Mouse (Mus musculus) lung, postnatal 36 days (tissue): ENCODE results near the gene Cdk15.

Experiments used
- DNase-seq: peaks from one replicate; pipeline ENCODE4 v3.0.0; 2022; ENCODE audit warnings: mixed read lengths

Cdk15 gene

DNA sequence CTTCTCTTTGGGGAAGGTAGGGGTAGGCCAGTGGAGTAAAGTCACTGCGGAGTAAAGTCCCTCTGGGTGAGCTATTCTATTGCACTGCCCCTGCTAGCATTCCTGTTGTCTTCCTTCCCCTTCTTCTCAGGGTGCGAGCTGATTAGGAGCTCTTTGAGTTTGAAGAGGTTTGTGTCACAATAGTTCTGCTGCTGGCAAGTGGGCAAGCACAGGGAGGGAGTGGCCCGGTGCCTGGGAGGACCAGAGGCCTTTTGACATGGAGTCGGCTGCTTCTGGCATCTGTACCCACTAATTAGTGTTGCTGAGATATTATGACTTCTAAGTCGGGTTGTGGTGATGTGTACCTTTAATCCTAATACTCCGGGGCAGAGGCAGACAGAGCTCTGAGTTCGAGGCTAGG is 124.8 kb downstream of the Cdk15 start:
- peak; percentile 58 for DNase-seq

DNA sequence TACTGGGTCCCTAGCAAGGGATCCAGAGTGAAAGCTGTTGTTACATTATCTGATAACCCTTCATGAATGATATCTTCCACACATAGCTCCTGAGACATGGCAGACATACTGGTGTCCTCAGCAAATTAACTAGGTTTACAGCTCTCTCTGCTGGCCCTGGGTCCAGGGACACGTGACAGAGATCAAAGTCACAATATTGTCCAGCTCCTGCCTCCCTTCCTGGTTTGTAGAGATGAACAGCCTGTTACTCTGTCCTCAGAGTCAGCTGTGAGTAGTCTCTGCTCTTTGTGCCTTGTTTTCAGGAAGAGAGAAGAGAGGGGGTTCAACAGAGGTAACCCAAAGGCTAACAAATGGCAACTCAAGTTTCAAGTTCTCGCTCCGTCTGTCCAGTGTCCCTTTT is 125.8 kb downstream of the Cdk15 start:
- DNase-seq = no peak

DNA sequence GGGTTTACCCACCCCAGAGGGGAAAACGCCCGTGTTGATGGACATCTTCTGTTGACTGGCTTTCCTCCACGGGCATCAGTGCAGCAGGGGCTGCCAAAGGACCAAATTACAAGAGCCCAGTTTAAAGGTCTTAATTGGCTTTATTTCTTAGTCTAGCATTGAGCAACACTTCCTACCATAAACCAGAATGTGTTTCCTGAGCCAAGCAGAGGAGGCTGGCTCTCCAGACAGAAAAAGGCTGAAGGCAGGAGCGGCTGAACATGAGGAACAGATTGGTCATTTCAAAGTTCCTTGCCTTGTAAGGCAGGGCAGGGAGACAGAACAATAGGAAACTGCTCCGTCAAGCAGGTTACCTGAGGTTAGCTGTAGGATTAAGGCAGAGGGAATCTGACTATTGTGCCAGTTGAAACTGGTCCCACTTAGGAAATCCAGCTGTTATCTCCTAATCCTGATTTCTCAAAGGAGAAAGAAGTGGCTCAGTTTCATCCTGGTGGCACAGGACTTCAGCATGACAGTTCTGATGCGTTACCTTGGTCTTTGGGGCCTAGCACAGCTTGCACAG is 126.4 kb downstream of the Cdk15 start:
- DNase-seq = peak; percentile 35

DNA sequence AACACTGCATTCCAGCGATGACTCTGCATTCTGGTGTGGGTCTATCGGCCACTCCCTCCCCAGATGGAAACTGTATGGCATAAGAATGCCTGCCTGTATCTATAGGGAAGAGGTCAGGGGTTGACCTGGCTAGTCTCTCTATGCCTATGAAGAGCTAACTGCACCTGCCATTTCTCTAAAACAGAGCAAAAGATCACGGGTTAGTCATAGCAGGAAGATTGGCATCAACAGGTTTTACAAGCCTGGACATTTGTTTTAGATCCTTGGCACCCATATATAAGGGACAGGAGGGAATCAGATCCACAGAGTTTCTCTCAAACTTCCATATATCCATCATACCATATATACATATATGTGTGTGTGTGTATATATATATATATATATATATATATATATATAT is 127.7 kb downstream of the Cdk15 start:
- DNase-seq = no peak

DNA sequence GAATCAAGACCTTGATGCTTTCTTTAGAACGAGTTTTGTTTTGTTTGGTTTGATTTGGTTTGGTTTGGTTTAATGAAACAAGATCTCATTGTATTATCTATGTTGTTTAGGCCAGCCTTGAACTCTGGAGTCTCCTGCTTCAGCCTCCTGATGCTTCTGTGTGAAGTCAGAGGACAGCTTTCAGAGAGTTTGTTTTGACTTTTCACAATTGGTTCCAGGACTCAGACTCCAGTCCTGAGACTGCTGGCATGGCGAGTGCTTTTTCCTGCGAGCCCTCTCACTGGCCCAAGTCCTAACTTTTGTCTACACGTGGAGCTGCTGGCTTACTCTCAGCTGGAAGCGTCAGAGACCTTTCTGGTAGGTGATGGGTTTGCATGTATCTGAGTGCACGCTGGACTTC is 128.9 kb downstream of the Cdk15 start:
- no peak for DNase-seq

DNA sequence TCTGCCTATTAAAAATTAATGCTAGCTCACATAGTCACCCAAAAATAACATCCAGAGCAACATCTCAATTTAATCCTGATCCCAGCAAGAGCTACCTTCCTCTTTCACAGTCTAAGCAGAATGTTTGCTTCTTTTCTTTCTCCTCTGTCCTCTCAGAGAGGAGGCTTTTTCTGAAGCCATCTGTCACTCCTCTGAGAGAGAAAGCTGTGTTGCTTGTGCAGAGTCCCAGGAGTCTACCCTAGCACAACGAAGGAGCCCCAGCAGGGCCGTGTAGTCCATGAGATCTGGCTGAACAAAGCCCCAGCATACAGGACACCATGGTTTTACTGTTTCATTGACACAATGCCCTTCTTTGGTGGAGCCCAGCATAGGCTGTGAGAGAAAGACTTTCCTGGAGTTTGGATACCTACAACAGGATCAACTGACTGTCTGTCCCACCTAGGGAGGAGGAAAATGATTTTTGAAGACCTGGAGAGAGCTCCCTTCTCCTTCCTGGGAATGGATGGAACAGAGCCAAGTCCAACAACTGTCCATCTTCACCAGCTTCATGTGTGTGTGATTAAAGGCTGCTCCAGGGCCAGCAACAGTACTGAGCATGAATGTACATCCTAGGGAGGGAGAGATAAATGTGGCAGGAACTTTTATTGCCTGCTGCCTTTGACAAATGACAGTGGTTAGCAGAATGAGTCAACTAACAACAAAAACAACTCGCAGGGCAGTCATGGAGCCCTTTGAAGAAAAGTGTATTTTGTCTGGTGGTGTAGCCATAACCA is 131.0 kb downstream of the Cdk15 start:
- no peak for DNase-seq

DNA sequence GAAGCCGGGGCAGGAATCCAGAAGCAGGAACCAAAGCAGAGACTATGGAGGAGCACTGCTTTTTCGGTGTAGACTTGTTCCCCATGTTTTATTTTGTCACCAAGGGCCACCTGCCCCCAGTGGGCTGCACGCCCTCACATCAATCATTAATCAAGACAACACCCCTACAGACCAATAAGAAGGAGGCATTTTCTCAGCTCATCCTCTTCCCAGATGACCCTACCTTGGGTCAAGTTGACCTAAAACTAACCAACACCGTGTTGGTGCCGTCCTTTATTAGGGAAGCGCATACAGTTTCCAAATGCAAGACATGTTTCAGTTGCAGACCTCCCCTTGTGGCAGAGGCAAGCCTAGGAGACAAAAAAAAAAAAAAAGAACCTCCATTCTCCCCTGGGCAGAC is 132.5 kb downstream of the Cdk15 start:
- no peak for DNase-seq

DNA sequence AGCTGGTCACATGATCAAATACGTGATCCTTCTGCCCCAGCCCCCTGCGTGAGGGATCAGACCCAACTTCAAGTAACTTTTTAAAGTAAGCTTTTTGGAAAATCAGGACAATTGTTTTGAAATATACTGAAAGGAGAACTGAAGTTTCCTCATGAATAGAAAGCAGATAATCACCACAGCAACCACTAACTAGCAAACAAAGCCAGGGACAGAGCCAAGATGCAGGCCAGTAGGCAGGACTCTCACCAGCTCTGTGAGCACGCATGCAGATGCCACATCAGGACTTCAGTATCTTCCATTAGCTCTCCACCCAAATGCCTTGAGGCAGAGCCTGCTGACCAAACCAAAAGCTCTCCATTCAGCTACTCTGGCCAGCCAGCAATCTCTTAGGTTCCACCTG is 135.0 kb downstream of the Cdk15 start:
- peak; percentile 47 for DNase-seq

DNA sequence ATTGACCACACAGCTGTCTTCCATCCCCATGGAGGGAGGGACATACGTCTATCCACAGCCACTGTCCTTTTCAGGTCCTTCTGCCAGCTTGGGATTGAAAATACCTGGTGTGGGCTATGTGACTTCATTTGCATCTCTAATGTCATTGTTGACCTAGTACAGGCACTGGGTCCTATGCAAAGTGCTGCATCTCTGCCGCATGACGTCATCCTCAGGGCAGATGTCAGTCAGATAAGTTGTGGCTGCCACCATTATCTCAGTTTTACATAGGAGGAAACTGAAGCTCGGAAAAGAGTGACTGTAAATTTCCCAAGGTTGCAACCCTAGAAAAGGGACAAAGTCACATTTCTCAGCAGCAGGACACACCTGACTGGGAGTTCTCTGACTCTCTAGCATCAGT is 137.4 kb downstream of the Cdk15 start:
- no peak for DNase-seq

DNA sequence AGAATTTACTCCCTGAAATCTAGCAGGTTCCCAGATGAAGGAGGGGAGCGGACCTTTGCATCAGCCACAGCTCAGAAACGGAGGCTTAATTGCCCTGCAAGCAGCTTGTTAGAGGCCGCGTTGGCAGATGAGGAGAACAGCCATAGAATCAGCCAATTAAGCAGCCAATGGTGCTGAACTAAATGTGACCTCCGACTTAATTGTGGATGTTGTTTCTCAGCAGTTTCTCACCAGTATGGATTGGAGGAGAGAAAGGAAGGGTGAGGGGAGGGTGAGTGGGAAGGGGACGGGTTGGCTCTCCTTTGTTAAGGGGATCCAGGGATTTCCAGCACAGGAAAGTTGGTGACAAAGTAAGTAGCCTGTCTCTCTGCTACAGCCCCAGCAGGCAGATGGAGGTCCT is 137.9 kb downstream of the Cdk15 start:
- DNase-seq = no peak

DNA sequence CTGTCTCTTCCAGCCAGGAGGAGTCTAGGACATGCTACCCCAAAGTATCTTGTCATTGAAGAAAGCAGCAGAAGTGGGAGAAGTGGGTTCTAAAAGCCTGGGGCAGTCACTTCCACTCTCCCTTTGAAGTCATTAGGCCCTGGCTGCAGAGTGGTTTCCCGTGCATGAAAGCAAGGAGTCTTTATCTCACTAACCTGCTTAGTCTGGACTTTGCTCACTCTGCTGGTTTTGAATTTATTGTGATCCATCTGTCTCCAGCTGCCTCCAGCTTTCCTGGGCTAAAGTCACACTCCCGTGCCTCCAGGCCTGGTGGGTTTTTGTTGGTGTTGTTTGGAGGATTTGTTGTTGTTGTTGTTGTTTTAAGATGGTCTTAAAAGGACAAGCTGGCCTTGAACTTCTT is 139.3 kb downstream of the Cdk15 start:
- DNase-seq = no peak

DNA sequence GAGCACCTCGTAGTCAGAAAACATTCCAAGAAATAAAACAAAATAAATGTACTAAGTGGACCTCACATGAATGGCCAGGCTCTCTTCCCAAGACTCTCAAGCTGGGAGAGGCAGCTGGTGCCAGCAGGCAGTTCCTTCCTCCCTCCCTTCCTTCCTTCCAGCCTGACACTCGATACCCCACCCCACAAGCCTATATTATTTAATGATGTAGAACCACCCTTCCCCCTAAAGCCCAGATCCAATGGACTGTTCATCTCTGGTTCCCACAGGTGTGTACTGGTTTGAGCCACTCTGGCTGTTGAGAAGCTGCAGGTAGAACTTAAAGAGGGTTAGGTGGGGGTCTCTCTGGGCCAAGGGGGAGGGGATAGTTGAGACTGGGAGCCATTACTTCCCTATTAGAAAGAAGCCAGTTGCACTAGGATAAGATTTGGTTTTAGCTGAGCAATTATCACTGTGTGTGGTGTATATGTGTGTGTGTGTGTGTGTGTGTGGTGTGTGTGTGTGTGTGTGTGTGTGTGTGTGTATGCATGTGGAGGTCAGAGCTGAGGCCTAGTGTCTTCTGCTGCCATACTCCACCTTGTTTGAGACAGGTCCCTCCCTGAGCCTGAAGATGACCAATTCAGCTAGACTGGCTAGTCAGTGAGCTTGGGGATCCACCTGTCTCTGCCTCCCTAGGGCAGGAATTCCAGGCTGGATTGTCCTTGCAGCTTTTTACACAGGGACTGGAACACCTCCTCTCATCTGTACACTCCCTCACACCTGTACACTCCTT is 143.0 kb downstream of the Cdk15 start:
- DNase-seq = no peak

DNA sequence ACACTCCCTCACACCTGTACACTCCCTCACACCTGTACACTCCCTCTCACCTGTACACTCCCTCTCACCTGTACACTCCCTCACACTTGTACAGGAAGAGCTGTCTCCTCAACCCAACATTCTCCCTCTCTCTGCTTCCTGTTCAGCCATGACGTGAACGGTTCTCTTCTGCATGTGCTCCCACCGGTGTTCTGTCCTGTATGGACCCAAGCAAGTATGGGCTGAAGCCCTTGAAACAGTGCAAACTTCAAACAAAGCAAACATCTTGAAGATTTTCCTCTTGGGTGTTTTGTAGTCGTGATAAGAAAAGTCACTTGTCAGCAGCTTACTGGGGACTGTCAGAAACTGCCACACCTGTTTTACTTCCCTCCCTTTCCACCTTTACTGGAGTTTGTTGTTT is 144.5 kb downstream of the Cdk15 start:
- no peak for DNase-seq
